Mouse (Mus musculus) right cerebral cortex, postnatal 14 days (tissue): ENCODE measurements around the gene Def6.

ENCODE experiments used
- DNase-seq: peaks from one replicate; pipeline ENCODE4 v3.0.0; 2022

The Def6 gene

GRCm38 (mm10) chr17:28277721-28278120 lies 70.1 kb downstream of the Def6 start:
- no peak for DNase-seq

DNA sequence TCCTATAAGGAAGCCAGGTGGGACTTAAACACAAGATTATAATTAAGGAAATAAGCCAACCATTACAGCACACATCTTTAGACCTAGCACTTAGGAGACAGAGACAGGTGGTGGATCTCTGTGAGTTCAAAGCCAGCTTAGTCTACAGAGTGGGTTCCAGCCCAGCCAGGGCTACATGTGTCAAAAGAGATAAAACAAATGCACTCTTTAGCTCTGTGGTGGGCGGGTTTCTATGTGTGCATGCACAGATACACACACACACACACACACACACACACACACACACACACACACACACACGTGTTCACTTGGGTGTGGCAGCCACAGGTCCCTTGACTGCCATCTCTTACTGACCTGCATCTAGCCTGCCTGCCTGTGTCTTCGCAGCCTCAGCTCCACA lies 70.6 kb downstream of the Def6 start:
- no peak for DNase-seq
